Mouse (Mus musculus): ENCODE data around the gene Cpxm2.

Cpxm2 gene

GRCm38 (mm10) chr7:132015193-132015592 lies 139.3 kb downstream of the Cpxm2 start:
- DNase-seq, result no peak

DNA sequence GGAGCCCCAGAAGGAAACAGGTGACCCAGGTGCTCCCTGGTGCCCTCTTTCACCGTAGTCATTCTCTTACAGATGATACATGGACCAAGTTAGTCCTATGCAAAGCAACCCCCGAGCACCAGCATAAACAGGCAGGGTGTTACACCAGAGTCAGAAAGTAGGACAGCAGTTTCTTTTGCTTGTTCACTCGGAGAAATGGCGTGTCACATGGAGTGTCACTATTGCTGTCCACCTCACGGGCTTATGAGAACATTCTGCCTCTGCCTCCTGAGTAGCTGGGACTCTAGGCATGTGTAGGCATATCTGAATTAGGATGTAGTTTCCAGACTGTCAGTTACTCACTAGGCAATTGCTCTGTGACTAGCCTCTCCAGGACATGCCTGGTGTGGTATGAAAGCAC lies 140.6 kb downstream of the Cpxm2 start:
- DNase-seq, result no peak

- no peak for DNase-seq
These were observed 141.4 kb downstream of the Cpxm2 start for GRCm38 (mm10) chr7:132012969-132013679.

- no peak for DNase-seq
These were observed 145.5 kb downstream of the Cpxm2 start for GRCm38 (mm10) chr7:132009002-132009401.

DNA sequence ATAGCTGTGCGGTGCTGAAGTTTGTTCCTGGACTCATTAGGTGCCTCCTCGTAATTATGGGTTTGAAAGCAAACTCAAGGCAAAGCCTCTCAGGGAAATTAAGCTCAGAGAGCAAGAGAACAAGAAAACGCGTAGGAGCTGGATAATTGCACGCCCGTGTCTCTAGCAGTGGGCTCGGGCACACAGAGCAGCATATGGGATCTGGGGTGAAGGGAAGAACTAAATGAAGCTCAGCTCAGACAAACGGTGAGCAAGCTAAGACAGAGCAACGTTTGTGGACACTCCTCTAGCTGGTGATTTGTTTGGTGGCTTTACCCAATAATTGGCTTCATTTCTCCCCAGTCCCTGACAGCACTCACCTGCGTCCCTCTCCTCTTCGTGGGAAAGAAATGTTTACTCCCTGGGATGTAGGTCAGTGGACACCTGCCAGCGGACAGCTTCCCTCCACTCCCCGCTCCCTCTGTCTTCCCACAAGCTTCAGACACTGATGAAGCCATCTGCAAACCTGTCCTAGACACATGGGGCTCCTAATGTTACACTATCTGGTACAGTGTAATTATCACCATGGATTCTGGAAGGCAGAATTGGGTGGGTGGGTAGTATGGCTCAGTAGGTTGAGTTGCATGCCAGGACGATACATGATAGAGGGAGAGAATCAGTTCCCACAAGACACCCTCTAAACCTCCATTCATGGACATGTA lies 148.4 kb downstream of the Cpxm2 start:
- peak in 1 of 2 experiments; percentile 12 for DNase-seq

DNA sequence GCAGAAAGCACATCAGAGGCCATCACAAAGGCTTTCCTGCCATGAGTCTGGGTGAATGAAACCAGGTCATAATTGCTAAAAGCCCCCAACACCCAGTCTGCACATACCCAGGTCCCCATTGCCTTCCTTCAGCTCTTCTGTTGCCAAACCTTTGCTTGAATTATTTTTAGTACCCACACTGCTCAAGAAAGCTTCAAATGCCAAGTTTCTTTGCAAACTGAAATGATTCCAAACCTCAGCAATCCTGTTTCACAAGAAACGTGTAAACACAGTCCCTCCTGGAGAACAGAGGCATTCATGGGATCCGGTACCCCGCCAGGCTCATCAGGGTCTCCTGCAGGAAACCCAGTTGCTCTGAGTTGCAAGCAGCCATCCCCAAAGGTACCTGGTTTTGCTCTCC lies 161.7 kb downstream of the Cpxm2 start:
- DNase-seq, result no peak

- no peak for DNase-seq
These were observed 162.3 kb downstream of the Cpxm2 start for GRCm38 (mm10) chr7:131992226-131992625.

GRCm38 (mm10) chr7:131989056-131989455 lies 165.5 kb downstream of the Cpxm2 start:
- no peak for DNase-seq
